Mouse (Mus musculus): ENCODE results near the gene Ghitm.

The Ghitm gene

DNA sequence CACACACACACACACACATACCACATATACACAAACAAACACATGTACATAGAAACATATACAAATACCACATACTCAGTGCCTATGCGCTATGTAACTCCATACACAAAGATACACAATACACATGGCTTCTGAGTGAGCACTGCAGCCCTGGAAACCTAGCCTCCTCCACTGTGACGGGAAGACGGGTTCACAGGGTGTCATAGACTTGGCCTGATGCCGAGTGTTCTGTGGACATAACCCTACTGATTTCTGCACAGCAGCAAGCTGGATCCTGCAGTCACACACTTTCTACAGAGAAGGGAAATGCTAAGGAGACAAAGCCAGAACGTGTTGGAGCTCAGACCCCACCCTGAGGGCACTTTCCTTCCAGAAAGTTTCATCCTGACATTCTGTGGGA is 30.3 kb downstream of the Ghitm start:
- DNase-seq (ENCODE audit: low read depth): no peak

DNA sequence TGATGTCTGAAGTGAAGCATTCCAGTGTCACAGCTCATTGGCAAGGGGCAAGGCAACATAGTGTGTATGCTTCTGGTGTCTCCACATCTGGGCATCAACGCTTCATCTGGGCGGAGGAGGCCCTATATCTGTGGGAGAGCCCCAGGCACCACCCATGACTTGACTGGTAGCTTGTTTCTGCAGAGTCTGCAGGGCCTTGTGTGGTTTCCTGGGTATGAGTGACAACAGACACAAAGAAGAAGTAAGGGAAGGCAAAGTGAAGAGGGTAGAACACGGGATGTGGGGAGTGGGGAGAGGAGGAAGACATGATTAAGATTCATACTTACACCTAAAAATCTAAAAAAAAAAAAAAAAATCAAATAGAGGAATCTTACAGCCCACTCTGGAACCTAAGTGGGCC is 32.6 kb downstream of the Ghitm start:
- no peak for DNase-seq (ENCODE audit: low read depth)

DNA sequence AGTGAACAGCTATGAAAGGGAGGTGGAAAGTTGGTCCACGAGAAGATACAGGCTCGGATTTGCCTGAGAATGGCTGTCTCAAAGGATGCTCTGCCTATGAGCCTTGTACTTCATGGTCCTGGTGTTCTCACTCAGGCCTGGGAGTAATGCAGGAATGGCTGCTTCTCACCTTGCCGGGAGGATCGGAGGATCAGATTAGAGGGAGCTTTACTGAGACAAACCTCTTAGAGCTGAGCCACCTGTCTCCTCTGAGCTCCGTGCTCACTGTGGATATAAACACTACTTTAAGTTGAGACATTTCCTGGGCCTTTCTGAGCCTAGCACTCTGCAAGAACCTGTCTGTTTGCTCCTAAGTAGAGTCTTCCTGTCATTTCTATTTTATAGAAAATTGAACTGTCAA is 33.5 kb downstream of the Ghitm start:
- no peak for DNase-seq (ENCODE audit: low read depth)

DNA sequence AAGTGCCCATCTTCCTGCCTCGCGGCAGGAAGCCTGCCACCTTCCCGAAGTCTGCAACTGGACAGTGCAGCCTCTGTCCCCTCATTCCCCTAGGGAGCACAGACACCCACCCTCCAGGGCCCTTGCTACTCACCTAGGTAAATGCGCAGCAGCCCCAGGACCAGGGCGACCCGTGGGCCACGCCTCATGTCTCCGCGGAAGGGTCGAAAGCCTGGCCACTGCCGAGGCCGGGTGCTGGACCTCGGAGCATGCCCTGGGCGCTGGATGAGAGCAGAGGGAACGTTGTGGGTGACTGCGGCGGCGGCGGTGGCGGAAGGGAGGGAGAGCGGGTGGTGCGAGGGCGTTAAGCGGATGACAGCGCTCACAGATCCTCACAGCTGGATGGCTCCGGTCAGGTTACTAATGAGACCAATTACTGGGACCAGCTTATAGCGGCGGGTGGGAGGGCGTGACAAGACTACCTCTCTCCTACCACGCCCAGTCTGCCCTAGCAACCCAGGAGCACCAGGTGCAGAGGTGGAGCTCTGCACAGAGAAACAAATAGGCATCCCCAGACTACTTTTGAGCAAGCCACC is 37.0 kb downstream of the Ghitm start, which contains the start of gene Cdhr1:
Cdhr1 (minus strand) TSS at position 392 of the 575 bp plus-strand sequence.
- no peak for DNase-seq (ENCODE audit: low read depth)

DNA sequence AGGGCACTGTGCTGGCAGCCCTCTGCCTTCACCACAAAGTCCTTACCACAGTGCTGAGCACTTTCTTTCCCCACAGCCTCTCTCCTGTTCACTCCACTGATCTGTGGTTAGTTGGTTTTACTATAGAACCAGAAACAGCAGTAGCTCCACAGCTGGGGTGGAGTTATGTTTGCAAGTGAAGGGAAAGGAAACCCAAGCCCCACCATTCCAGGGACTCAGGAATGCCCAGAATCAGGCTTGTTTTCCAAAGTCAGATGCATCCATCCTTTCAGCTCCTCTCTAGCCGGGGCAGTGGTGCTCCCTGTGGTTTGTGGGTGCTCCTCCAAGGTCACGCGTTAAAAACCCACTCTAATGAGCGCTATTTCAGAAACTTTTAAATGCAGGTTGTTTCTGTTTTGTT is 39.5 kb downstream of the Ghitm start:
- DNase-seq (ENCODE audit: low read depth): no peak

DNA sequence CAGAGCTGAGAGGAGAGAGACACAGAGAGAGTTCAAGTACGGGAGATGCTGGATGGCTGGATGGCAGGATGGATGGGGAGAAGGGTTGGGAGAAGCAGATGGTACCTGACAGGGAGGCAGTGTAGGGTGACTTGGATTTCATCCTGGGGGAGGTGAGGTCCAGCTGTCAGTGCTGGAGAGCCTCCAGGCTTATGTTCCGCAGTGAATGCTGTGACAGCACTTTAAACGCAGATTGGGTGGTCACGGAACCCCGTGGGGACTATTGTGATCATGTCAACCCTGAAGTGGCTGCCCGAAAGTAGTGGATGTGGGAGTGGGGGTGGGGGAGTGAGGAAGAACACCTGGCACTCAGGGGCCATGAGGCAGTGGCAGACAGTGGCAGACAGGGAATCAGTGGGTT is 40.6 kb downstream of the Ghitm start:
- DNase-seq (ENCODE audit: low read depth): no peak

DNA sequence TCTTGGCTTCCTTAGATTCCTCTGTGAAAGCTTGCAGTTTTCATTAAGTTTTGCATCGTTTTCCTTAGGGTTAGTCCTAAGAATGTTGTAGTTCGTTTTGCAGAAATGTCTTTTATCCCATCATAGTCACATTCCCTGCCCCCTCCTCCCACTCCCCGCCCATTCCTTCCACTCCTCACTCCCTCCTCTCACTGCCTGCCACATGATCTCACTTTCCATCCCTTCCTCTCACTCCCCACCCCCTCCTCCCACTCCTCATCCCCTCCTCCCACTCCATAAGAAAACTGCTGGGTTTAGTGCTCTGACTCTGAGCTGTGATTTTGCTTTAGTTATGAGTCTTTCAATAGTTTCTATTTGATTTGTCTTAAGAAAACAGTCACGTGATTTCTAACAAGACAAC is 51.3 kb downstream of the Ghitm start:
- no peak for DNase-seq (ENCODE audit: low read depth)

DNA sequence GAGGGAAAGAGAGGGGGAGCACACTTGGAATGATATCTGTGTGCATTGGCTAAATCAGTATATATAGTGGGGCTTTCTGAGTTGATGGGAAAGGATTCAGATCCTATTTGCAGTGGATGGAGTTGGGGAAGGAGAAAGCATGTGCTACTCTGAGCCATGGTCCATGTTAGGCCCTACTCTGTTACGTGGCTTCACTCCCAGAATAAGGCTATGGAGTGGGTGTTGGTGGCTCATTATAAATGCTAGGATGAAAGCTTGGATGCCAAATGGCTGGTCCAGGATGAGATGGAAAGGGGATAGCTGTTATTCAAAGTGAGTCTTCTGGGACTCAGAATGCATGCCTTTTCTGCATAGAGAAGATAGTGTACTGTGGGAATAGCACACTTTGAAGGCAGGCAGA is 54.3 kb downstream of the Ghitm start:
- DNase-seq (ENCODE audit: low read depth): no peak
